Mouse (Mus musculus): Measurements from ENCODE around the gene Gucy2c. TPM values are rescaled to one million over a fixed set of nuclear protein-coding genes. Genes with fewer than 3 reads are reported as not detected.

Gene Gucy2c
- polyA plus RNA-seq, 1 experiment from 2014 or later, result 2.5 TPM

DNA sequence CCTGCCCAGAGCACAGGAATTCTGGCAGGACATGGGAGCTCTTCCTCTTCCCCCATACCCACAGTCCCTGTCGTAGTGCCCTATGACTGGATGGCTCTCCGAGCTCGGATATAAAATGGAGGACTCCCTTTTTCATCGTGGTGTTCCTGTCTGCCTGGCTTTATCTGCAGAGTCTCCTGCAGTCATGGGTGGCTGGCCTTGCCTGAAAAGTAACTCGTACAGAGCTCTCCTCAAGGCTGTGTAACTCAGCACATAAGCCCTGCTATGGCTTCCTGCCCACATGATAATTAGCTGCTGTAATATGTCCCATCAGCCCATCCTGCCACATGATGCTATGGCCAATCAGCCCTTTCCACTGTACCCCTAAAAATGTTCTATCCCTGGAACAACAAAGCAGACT, 96.1 kb downstream of the Gucy2c start:
- H3K4me3 ChIP-seq (ENCODE audit: low read depth, low read length), result no peak overlapping the region
- no peak overlapping the region for H3K27ac ChIP-seq (replicated peaks)
- ATAC-seq (ENCODE audit: low FRiP score, low TSS enrichment) (no peak), DNase-seq (ENCODE audit: low spot score) (no peak)
- WGBS, result 76% methylated on average over 5 of the region's 5 CpGs
- TF ChIP-seq EP300 (optimal IDR thresholded peaks at IDR 0.05) (no peak), CTCF (IDR thresholded peaks at IDR 0.05; ENCODE audit: low read depth) (no peak)
- no peaks in the 10 kb centered on the region for H3K4me1 ChIP-seq (replicated peaks; ENCODE audit: control insufficient read depth, insufficient read depth)
- no peaks in the 10 kb centered on the region for H3K36me3 ChIP-seq (ENCODE audit: control insufficient read depth, insufficient read depth, low read length)
- H3K27me3 ChIP-seq (ENCODE audit: control insufficient read depth, insufficient read depth, low read length), result no peaks in the 10 kb centered on the region
- H3K9me3 ChIP-seq (ENCODE audit: control insufficient read depth, low read length), result no peaks in the 10 kb centered on the region
- no peak overlapping the region for H3K4me2 ChIP-seq (replicated peaks; ENCODE audit: low read depth)
- no peak overlapping the region for H3K9ac ChIP-seq (ENCODE audit: low read length)

GRCm38 (mm10) chr6:136683410-136684334, 97.9 kb downstream of the Gucy2c start:
- Histone ChIP-seq H3K27ac (replicated peaks) (no peak overlapping the region), H3K36me3 (ENCODE audit: control insufficient read depth, insufficient read depth, low read length) (no peaks in the 10 kb centered on the region), H3K4me2 (replicated peaks; ENCODE audit: low read depth) (no peak overlapping the region), H3K9me3 (ENCODE audit: control insufficient read depth, low read length) (no peaks in the 10 kb centered on the region), H3K27me3 (ENCODE audit: control insufficient read depth, insufficient read depth, low read length) (no peaks in the 10 kb centered on the region), H3K9ac (ENCODE audit: low read length) (no peak overlapping the region), H3K4me3 (ENCODE audit: low read depth, low read length) (no peak overlapping the region), H3K4me1 (replicated peaks; ENCODE audit: control insufficient read depth, insufficient read depth) (no peaks in the 10 kb centered on the region)
- WGBS, result 89% methylated on average over 11 of the region's 11 CpGs
- DNase-seq (ENCODE audit: low spot score) (no peak), ATAC-seq (ENCODE audit: low FRiP score, low TSS enrichment) (no peak)
- TF ChIP-seq EP300 (optimal IDR thresholded peaks at IDR 0.05) (no peak), CTCF (IDR thresholded peaks at IDR 0.05; ENCODE audit: low read depth) (no peak)

- Histone ChIP-seq H3K27ac (replicated peaks) (no peak overlapping the region), H3K4me1 (replicated peaks; ENCODE audit: control insufficient read depth, insufficient read depth) (no peaks in the 10 kb centered on the region), H3K9ac (ENCODE audit: low read length) (no peak overlapping the region), H3K27me3 (ENCODE audit: control insufficient read depth, insufficient read depth, low read length) (no peaks in the 10 kb centered on the region), H3K4me2 (replicated peaks; ENCODE audit: low read depth) (no peak overlapping the region), H3K36me3 (ENCODE audit: control insufficient read depth, insufficient read depth, low read length) (no peaks in the 10 kb centered on the region), H3K9me3 (ENCODE audit: control insufficient read depth, low read length) (no peaks in the 10 kb centered on the region), H3K4me3 (ENCODE audit: low read depth, low read length) (no peak overlapping the region)
- WGBS, result 41% methylated on average over 2 of the region's 2 CpGs
- ATAC-seq (ENCODE audit: low FRiP score, low TSS enrichment), result no peak
- DNase-seq (ENCODE audit: low spot score), result no peak
- TF ChIP-seq EP300 (optimal IDR thresholded peaks at IDR 0.05) (no peak), CTCF (IDR thresholded peaks at IDR 0.05; ENCODE audit: low read depth) (no peak)
These were observed 102.2 kb downstream of the Gucy2c start for GRCm38 (mm10) chr6:136679381-136679780.

- no peak for DNase-seq (ENCODE audit: low spot score)
These were observed 106.6 kb downstream of the Gucy2c start for GRCm38 (mm10) chr6:136674935-136675334.

GRCm38 (mm10) chr6:136672467-136672866, 109.1 kb downstream of the Gucy2c start:
- no peaks in the 10 kb centered on the region for H3K27me3 ChIP-seq (ENCODE audit: control insufficient read depth, insufficient read depth, low read length)
- H3K9ac ChIP-seq (ENCODE audit: low read length), result no peak overlapping the region
- H3K4me2 ChIP-seq (replicated peaks; ENCODE audit: low read depth), result no peak overlapping the region
- DNase-seq (ENCODE audit: low spot score), result peak; percentile 58
- peak; percentile 71 for ATAC-seq (ENCODE audit: low FRiP score, low TSS enrichment)
- H3K36me3 ChIP-seq (ENCODE audit: control insufficient read depth, insufficient read depth, low read length), result no peaks in the 10 kb centered on the region
- 0 out of 2 replicates have a peak, but pooled peaks cover 3% of the 10 kb centered on the region for H3K4me1 ChIP-seq (replicated peaks; ENCODE audit: control insufficient read depth, insufficient read depth)
- no peaks in the 10 kb centered on the region for H3K9me3 ChIP-seq (ENCODE audit: control insufficient read depth, low read length)
- TF ChIP-seq EP300 (optimal IDR thresholded peaks at IDR 0.05) (no peak), CTCF (IDR thresholded peaks at IDR 0.05; ENCODE audit: low read depth) (peak; percentile 51)
- peak overlapping the region; percentile 35; the same call in 1 of the 2 replicates for H3K27ac ChIP-seq (replicated peaks)
- 32% methylated on average over 7 of the region's 7 CpGs for WGBS
- no peak overlapping the region for H3K4me3 ChIP-seq (ENCODE audit: low read depth, low read length)

More at GRCm38 (mm10) chr6:136674935-136675334, 106.6 kb downstream of the Gucy2c start:
- no peak for ATAC-seq (ENCODE audit: low FRiP score, low TSS enrichment)
- Histone ChIP-seq H3K9me3 (ENCODE audit: control insufficient read depth, low read length) (no peaks in the 10 kb centered on the region), H3K4me3 (ENCODE audit: low read depth, low read length) (no peak overlapping the region), H3K36me3 (ENCODE audit: control insufficient read depth, insufficient read depth, low read length) (no peaks in the 10 kb centered on the region), H3K4me1 (replicated peaks; ENCODE audit: control insufficient read depth, insufficient read depth) (0 out of 2 replicates have a peak, but pooled peaks cover 3% of the 10 kb centered on the region), H3K4me2 (replicated peaks; ENCODE audit: low read depth) (no peak overlapping the region), H3K27ac (replicated peaks) (no peak overlapping the region), H3K27me3 (ENCODE audit: control insufficient read depth, insufficient read depth, low read length) (no peaks in the 10 kb centered on the region), H3K9ac (ENCODE audit: low read length) (no peak overlapping the region)
- no peak for TF ChIP-seq CTCF (IDR thresholded peaks at IDR 0.05; ENCODE audit: low read depth)
- no peak for TF ChIP-seq EP300 (optimal IDR thresholded peaks at IDR 0.05)
- 94% methylated on average over 6 of the region's 6 CpGs for WGBS

GRCm38 (mm10) chr6:136669274-136669673, 112.3 kb downstream of the Gucy2c start:
- WGBS, result 67% methylated on average over 5 of the region's 5 CpGs
- ATAC-seq (ENCODE audit: low FRiP score, low TSS enrichment) (no peak), DNase-seq (ENCODE audit: low spot score) (no peak)
- Histone ChIP-seq H3K36me3 (ENCODE audit: control insufficient read depth, insufficient read depth, low read length) (no peaks in the 10 kb centered on the region), H3K9ac (ENCODE audit: low read length) (no peak overlapping the region), H3K9me3 (ENCODE audit: control insufficient read depth, low read length) (no peaks in the 10 kb centered on the region), H3K4me1 (replicated peaks; ENCODE audit: control insufficient read depth, insufficient read depth) (0 out of 2 replicates have a peak, but pooled peaks cover 3% of the 10 kb centered on the region), H3K27ac (replicated peaks) (peak overlapping the region; percentile 45; the same call in 1 of the 2 replicates), H3K4me2 (replicated peaks; ENCODE audit: low read depth) (no peak overlapping the region), H3K4me3 (ENCODE audit: low read depth, low read length) (no peak overlapping the region), H3K27me3 (ENCODE audit: control insufficient read depth, insufficient read depth, low read length) (no peaks in the 10 kb centered on the region)
- TF ChIP-seq EP300 (optimal IDR thresholded peaks at IDR 0.05) (no peak), CTCF (IDR thresholded peaks at IDR 0.05; ENCODE audit: low read depth) (no peak)

All from stomach, postnatal 0 days (tissue).